Mouse (Mus musculus) monocyte, adult 59 days (primary cell): ENCODE measurements around the gene Carm1. TPM values are rescaled to one million over a fixed set of nuclear protein-coding genes. Genes with fewer than 3 reads are reported as not detected.

Source experiments
- total RNA-seq, 2 experiments: library from RNA; stranded (reverse); gene quantifications; one replicate each; pipeline ENCODE4 v1.2.4; 2023

Carm1 gene
- total RNA-seq: 10 to 100 TPM; 60.6 to 61.5 TPM

DNA sequence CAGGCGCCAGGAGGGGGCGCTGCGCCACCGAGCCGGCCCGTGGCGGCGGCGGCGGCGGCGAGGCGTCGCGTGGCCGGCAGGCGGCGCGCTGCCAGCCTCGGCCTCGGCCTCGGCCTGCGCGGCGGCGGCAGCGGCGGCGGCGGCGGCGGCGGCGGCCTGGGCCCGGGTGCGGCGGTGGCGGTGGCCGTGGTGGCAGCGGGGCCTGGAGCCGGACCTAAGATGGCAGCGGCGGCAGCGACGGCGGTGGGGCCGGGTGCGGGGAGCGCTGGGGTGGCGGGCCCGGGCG, at the start of gene Carm1:
Carm1 (plus strand) TSS at position 106 of the 286 bp plus-strand sequence.

DNA sequence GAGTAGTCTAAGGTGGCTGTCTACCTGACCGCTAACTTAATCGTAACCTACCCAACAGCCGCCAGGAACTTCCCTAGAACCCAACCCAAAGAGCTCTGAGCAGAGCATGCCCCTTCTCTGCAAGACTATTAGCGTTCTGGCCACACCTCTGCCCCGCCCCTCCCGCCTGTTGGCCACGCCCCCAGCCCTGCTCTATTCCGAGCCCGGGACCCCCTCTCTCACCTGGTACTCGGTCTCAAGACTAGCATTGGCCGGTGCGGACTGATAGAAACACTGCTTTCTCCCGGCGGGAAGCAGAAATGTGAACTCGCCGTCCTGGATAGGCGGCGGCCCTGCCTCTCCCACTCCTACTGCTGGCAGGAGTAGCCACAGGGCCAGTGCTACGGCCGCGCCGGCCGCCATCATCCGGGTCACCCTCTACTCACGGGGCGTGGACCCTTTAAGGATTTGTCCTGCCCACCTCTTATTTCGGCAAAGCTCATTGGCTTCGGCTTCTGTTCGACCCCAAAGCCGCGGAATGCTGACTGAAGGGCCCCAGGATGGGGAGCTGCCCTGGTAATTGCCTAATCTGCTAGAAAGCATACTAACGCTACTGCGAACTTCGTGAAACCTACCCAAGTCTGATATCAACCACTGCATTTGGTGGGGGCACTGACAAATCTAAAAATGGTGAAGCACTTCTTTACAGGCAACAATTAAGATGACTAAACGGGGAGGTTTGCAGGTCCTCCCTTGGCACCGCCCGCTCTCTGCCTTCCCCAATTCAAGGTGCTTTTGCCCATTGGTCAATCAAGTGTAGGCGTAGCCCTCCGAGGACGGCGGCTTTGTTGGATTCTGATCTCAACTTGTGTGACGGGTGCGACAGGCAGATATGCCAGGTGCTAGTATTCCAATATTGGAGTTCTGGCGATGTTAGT, 36.7 kb upstream of the Carm1 start, which contains the start of gene Tmed1:
Tmed1 (minus strand) TSS at position 481 of the 917 bp plus-strand sequence.

DNA sequence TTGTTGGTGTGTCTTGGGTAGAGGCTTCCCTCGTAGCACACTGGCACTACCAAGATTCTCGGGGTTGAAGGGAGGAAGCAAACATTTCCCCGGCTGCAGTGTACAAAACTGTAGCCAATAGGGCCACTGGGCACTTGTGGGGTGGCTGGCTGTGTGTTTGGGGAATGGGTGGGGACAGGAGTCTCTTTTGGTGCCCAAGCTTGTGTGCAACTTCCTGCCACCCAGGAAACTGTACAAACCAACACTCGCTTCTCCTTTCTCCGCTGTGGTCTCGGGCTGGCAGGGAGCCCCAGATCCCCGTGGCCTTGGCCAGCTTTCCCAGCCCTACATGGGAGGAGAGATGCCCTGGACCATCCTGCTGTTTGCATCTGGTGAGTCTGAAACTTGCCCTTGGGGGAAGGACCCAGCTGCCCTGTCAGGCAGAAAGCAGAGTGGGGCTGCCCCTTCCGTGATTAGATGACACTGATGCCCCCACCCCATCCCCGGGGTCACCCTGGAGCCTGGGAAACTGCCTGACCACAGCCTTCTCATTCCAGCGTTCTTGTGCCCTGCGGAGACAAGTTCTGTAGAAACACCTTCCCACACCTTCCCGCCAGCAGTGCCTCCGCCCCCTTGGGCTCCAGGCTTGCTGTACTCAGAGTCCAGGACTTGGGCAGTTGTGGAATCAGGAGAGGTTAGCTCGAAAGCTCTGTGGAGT, 20.6 kb upstream of the Carm1 start, which contains the start of gene AB124611:
AB124611 (plus strand) TSS at position 240 of the 697 bp plus-strand sequence.

DNA sequence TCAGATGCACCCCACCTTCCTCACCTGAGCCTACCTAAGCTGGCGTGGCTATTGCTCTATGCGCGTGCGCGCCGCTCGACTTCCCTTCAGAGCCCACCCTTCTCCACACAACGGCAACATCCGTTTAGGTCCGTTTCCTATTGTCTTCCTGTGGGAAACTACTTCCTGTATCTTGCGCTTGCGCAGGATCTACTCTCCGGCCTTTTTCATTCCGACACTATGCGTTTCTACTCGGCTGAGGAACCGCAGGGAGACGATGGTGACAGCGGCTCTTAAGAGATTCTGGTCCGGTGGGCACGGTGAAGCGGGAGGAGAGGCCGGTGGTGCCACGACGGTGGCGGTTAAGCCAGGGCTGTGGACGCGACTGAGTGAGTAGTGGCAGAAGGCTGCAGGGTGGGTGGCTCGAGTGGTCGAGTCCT, 46.0 kb downstream of the Carm1 start, which contains the start of the genes Timm29 and Yipf2:
Timm29 (plus strand) TSS at position 20 of the 419 bp plus-strand sequence.
Yipf2 (minus strand) TSS at position 126 of the 419 bp plus-strand sequence.

DNA sequence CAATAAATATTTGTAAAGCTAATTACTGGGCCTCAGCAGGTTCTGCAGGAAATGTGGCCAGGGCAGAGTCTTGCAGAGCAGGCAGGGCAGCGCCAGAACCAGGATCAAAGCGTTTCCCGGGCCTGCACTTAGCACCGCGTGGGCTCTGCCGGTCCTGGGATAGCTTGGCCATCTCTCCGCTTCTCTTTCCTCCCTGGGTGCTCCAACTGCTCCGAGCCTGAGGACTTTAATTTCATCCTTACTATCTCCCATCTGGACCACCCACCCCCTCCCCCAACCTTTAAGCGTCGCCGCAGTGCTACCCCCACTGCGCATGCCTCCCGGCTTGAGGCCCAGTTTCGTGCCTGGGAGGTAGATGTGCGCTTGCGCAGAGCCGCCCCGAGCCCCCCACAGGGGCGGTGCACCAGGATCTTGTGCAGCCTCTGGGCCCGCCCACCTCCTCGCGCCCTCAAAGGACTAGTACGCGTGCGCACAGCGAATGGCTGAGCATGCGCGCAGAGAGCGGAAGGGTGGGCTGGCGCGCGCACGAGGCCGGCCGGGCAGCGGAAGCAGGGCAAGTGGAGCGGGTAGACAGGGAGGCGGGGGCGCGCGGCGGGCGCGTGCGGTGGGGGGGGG, 69.0 kb downstream of the Carm1 start, which contains the start of gene Smarca4:
Smarca4 (plus strand) TSS at position 553 of the 615 bp plus-strand sequence.

Other genes starting within 250 kb of the Carm1 start
- gene Ap1m2, start 234.6 kb upstream of the Carm1 start, total RNA-seq: 1 to 10 TPM in 1 of 2 experiments, under 1 TPM in 1; 0.76 to 1.2 TPM
- gene Slc44a2, start 226.2 kb upstream of the Carm1 start, total RNA-seq: 100 to 1,000 TPM; 393 to 396 TPM
- gene Ilf3, start 179.0 kb upstream of the Carm1 start, total RNA-seq: 10 to 100 TPM; 39.5 to 42.4 TPM
- 10 to 100 TPM; 22.4 to 29.4 TPM for gene Qtrt1, start 135.1 kb upstream of the Carm1 start, total RNA-seq
- 100 to 1,000 TPM; 233 to 257 TPM for gene Dnm2, start 122.0 kb upstream of the Carm1 start, total RNA-seq
- 1 to 10 TPM; 6.6 TPM for gene Tmed1, start 36.6 kb upstream of the Carm1 start, total RNA-seq
- gene AB124611, start 20.7 kb upstream of the Carm1 start, total RNA-seq: 100 to 1,000 TPM; 254 to 282 TPM
- gene Timm29, start 45.8 kb downstream of the Carm1 start, total RNA-seq: 10 to 100 TPM; 19.9 to 21.8 TPM
- 10 to 100 TPM; 11.0 to 11.7 TPM for gene Yipf2, start 45.9 kb downstream of the Carm1 start, total RNA-seq
- 10 to 100 TPM; 76.9 to 81.7 TPM for gene Smarca4, start 69.3 kb downstream of the Carm1 start, total RNA-seq
- 100 to 1,000 TPM; 231 to 278 TPM for gene Ldlr, start 176.6 kb downstream of the Carm1 start, total RNA-seq
- under 1 TPM; 0.71 to 0.94 TPM for gene Spc24, start 213.4 kb downstream of the Carm1 start, total RNA-seq